Mouse (Mus musculus) retina, embryonic 14.5 days (tissue): ENCODE results near the gene Gm10300.

Source experiments
- DNase-seq: peaks from one replicate; pipeline ENCODE4 v3.0.0-alpha.2; 2015; ENCODE audit warnings: low spot score

The Gm10300 gene

DNA sequence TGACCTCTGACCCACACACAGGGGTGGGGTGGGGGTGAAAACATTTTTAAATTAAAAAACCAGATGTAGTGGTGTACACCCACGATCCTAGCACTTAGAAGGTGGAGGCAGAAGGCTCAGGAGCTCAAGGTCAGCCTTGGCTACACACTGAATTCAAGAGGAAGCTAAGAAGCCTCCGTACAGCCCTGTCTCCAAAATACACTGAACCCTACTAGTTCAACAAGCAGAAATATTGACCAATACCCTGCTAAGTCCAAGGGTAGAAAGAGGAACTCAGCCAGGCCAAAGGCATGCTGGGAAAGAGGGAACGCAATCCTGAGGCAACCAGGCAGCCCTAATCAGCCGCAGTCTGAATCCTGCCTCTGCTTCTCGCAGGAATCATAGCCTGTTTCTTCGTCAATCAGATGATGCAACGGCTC, 3.8 kb downstream of the Gm10300 start:
- no peak for DNase-seq

DNA sequence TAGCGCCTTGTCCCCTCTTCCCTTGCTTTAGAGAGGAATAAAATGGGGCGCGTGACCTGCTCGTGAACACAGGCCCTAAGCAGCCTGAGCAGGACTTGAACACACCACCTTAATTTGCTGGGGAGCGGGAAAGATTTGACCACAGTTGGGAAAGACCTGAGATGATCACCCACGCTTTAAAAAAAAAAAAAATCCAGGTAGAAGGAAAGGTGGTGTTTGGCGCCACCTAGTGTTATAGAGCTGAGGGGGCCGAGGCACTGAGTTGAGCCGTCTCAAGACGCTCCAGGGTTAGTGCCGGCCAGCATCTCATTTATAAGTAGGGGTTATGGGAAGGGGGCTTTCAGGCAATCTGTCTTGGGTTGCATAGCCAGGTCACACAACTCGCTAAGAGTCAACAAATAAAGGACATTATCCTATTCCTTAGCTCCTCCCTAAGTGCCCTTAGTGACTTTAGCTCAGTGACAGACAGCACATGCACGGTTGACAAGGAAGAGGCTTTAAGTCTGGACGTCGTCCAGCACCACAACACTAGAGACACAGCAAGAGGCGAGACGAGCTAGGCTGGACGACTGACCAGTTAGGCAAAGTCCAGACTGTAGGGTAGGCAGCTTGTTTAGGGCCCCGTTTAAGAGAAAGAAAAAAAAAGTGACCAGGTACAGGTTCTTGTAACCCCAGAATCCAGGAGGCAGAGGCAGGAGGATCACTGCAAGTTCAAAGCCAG, 5.2 kb downstream of the Gm10300 start:
- peak; percentile 88 for DNase-seq

DNA sequence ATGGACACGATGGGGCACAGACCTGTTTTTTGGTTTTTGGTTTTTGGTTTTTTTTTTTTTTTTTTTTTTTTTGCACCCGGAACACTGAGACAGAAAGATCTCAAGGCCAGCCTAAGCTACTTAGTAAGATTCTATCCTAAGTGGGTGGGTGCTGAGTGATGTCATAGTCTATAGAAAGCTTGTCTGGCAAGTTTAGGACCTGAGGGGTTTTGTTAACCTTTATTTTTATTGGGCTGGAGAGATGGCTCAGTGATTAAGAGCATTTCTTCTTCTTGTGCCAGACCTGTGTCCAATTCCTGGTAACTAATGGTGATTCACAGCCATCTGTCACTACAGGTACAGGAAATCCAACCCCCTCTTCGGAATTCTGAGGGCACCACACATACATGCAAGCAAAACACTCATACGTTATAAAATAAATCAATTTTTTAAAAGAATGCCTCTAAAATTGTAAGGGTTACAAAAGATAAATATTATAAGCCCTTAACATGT, 6.0 kb downstream of the Gm10300 start:
- no peak for DNase-seq

DNA sequence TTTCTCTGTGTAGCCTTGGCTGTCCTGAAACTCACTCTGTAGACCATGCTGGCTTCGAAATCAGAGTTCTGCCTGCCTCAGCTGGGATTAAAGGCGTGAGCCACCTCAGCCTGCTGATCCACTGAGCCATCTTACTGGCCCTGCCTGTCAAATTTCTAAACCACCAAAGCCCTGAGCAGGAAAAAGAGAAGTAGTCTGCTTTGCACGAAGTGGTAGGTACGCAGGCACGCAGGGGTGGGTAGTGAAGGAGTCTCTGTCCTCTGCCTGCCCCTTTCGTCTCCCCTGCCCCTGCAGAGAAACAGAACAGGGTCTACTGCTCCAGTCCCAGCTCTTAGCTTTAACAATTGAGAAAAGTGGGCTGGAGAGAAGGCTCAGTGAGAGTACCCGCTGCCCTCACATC, 10.6 kb downstream of the Gm10300 start:
- no peak for DNase-seq

DNA sequence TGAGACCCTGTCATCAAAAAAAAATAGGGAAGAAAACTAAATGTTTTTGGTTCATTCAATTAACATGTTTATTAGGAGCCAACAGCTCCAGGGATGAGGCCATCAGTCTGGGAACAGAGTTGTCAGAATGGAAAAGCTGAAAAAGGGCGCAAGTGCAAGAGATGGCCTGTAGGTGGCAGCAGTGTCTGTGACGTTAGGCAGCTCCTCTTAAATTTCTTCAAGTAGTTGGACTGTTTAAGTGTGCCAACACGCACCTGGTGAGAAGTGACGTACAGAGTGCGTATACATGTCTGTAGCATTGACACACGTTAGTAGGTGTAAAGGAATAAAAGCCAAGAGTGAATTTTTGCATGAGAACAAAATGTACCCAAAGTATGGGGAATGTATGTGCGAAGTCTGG, 14.4 kb downstream of the Gm10300 start:
- peak; percentile 88 for DNase-seq

GRCm38 (mm10) chr4:132093136-132093535, 18.6 kb downstream of the Gm10300 start:
- peak; percentile 68 for DNase-seq

DNA sequence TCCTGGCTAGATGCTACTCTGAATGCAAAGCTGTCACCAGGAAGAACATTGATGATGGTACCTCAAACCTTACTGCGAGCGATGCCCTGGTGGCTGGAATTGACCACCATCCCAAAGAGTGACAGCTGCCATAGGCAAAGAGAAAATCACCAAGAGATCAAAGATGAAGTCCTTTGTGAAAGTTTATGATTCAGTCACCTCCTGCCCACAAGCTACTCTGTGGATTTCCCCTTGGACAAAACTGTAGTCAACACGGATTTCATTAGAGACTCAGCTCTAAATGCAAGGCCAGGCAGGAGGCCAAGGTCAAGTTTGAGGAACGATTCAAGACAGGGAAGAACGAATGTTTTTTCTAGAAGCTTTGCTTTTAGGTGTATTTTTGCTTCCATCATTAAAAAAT, 19.4 kb downstream of the Gm10300 start:
- no peak for DNase-seq

GRCm38 (mm10) chr4:132095043-132095442, 20.5 kb downstream of the Gm10300 start:
- no peak for DNase-seq

DNA sequence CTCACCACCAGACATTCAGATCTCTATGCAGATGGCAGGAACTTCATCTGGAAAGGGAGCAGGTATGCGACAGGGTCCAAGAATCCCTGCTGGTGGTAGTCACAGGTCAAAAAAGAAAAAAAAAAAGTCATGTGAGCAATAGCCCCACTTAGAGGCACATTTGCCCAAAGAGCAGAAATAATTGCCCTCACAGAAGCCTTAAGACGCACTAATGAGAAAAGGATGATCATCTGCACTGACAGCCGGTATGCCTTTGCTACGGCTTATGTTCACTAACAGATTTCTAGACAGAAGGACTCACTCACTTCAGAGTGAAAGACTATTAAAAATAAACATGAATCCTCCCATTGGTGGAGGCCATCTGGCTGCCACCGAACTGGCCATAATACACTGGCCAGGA, 25.1 kb downstream of the Gm10300 start:
- peak; percentile 57 for DNase-seq

GRCm38 (mm10) chr4:132101152-132101551, 26.7 kb downstream of the Gm10300 start:
- DNase-seq = peak; percentile 62

- DNase-seq = no peak
These were observed 33.7 kb downstream of the Gm10300 start for GRCm38 (mm10) chr4:132108221-132108620.

GRCm38 (mm10) chr4:132111227-132111626, 36.7 kb downstream of the Gm10300 start:
- no peak for DNase-seq

GRCm38 (mm10) chr4:132113411-132114095, 39.1 kb downstream of the Gm10300 start:
- DNase-seq = peak; percentile 32

DNA sequence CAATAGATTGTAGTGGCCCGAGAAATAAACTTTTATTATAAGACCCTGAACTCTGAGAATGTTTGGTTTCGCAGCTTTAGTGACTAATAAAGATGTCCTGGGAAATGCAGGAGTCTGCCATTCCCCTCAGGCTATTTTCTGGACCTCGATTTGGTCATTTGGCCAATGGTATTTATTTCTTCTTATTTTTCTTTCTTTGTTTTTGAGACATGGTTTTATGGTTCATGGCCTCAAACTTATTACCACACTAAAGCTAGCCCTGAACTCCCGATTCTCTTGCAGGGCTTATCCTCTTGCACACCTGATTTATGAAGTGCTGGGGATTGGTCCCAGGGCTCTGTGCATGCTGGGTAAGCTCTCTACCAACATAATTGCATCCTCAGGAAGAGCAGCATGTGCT, 41.8 kb downstream of the Gm10300 start:
- DNase-seq = no peak

DNA sequence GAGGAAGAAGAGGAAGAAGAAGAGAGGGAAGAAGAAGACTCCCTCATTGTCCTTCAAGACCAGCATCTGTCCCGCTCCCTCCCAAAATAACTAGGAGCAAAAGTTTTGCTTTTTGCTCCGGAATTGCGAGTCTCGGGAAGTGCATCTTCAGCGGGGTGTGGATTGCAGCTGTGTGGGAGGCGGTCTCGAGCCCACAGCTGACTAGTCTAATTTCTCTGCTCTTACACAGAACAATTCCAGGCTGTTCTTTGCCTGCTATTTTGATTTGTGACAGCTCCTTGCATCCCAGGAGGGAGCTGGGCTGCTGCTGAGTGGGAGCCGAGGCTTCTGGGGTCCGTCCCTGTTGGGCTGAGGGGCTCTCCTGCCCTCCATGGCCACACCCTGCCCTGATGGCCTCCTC, 45.1 kb downstream of the Gm10300 start:
- no peak for DNase-seq

GRCm38 (mm10) chr4:132121674-132122073, 47.2 kb downstream of the Gm10300 start:
- DNase-seq = no peak

DNA sequence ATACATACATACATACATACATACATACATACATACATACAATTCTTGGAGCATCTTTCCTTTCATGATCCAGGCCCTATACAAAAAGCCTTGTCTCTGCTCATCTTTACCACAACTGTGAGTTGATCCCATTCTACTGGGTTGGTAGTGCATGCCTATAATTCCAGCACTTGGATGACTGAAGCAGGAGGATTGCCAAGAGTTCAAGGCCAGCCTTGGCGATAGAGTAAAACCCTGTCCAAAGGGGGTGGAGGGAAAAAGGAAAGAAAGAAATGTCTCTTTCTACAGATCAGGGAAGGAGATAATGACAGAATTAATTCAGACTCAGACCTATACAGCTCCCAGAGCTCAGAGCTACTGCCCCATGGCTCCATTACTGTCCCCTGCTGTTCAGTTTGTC, 48.7 kb downstream of the Gm10300 start:
- no peak for DNase-seq
